Mouse (Mus musculus): Measurements from ENCODE around the gene Commd1. TPM values are rescaled to one million over a fixed set of nuclear protein-coding genes. Genes with fewer than 3 reads are reported as not detected.

The Commd1 gene
- total RNA-seq (2021), result 10 to 100 TPM; 39.0 to 39.2 TPM
- long read RNA-seq, experiment 1, full-length matches to known transcripts, result 34 of 35 reads
- long read RNA-seq, experiment 1, partial matches to known transcripts, result 0 of 35 reads
- long read RNA-seq, experiment 1, other reads (novel, unspliced or antisense), result 1 of 35 reads
- long read RNA-seq, experiment 2, full-length matches to known transcripts, result 28 of 30 reads
- long read RNA-seq, experiment 2, partial matches to known transcripts, result 0 of 30 reads
- long read RNA-seq, experiment 2, other reads (novel, unspliced or antisense), result 2 of 30 reads

DNA sequence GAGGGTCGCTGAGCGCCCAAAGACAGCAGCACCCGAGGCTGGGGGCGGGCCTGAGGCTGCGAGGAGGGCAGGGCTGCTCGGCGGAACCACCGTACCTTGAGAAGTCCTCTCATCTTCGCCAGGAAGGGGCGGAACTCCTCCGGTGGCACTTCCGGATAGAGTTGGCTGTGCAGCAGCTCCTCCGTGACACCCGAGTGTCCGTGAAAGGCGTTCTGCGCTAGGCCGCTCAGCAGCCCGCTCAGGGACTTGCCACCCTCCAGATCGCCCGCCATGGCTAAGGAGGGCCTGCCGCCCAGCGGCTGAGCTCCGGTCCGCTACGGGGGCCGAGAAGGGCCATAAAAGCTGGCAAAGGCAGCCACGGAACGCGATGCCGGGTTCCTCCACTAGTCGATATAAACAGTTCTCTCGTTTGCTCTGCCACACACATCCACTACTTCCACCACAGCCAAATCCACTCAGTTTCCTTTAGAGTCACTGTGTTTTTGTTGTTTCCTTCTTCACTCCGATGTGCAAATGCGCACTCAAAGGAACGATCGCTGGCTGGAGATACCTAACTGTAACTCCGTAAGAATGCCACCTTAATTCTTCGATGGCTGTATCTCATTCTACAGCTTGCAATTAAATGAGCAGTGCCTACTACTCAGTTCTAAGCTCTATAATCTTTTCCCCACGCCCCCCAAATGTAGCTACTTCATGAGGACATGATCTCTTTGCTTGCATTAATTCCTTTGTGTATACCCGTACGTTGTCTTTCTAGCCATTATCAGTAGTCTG lies at the start of gene Commd1, which contains the start of gene Gm28048:
Gene Commd1, minus strand, starts transcription at position 399 of the 774 bp plus-strand sequence.
Gene Gm28048, minus strand, starts transcription at position 107 of the 774 bp plus-strand sequence.
- DNase-seq (ENCODE audit: low spot score in 2 of 2), result peak; percentile 95 to 97
- intact Hi-C loops (cut with DNase I), result no loop called here

DNA sequence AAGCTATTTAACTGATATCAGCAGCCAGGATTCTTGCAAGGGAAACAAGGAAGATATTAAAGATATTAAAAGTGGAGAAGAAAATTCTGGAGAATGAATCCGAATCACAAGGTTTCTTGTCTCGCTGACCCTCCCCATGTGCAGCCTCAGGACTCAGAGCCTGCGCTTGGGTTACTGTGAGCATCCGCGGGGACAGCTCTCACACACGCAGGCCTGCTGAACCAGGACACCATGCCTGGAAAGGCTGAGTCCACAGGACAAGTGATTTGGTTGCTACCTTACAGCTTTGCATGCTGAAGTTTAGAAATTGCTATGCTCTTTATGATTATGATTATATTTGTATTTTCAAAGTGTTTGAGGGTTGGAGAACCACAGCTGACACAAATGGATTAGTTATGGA lies 47.2 kb upstream of the Commd1 start:
- intact Hi-C loops (cut with DNase I), result no loop called here
- no peak for DNase-seq (ENCODE audit: low spot score in 2 of 2)

GRCm38 (mm10) chr11:23028957-23029356 lies 46.8 kb upstream of the Commd1 start:
- intact Hi-C loops (cut with DNase I), result no loop called here

GRCm38 (mm10) chr11:23024169-23024568 lies 42.0 kb upstream of the Commd1 start:
- no peak for DNase-seq (ENCODE audit: low spot score in 2 of 2)
- intact Hi-C loops (cut with DNase I), result no loop called here

More at GRCm38 (mm10) chr11:23028957-23029356, 46.8 kb upstream of the Commd1 start:
- DNase-seq (ENCODE audit: low spot score in 2 of 2), result no peak

DNA sequence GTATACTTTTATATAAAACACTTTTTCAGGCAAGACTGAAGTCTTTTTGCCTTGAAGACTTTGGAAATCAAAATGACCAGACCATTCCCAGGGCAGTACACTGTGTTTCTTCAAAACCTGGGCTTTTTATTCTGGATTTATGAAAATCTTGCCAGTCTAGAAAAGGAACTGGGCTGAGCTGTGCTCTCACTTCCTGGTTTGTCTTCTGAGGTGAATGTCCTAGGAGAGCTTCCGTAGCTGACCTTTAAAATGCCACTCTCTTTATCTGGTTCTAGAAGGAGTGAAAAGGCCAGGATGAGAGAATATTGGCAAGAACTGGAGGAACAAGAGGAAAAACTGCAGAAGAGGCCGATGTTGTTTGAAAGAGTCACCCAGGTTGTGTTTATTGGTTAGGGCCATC lies 41.0 kb upstream of the Commd1 start:
- intact Hi-C loops (cut with DNase I), result no loop called here
- DNase-seq (ENCODE audit: low spot score in 2 of 2), result no peak

GRCm38 (mm10) chr11:23020841-23021240 lies 38.7 kb upstream of the Commd1 start:
- DNase-seq (ENCODE audit: low spot score in 2 of 2), result no peak
- intact Hi-C loops (cut with DNase I), result no loop called here

DNA sequence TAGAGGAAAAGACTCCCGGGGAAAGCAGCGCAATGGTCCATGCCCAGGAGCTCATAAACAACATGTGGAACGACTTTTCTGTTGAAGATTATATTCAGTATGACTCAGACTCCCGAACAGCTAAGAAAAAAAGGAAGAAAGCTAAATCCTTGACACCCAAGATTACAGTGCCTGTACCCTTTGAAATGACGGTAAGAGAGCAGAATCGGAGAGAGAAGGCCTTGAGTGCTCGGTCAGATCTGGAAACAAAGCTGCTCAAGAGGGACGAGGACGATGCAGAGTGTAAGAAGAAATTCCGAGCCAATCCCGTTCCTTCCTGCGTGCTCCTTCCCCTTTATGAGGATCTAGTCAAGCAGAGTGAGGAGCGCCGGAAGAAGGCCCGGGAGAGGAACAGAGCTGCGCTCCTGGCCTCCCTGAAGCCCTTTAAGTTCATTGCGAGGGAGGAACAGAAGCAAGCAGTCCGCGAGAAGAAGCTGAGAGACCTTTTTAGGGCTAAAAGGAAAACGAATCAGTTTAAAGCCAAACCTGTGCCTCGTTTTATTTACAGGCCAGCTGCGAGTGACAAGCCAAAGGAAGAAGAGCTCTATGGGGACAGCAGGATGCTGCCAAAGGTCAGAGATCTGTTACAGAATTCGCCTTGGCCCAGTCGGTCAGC lies 38.1 kb upstream of the Commd1 start:
- intact Hi-C loops (cut with DNase I), result no loop called here
- DNase-seq (ENCODE audit: low spot score in 2 of 2), result no peak

GRCm38 (mm10) chr11:23017943-23018342 lies 35.8 kb upstream of the Commd1 start:
- intact Hi-C loops (cut with DNase I), result no loop called here
- DNase-seq (ENCODE audit: low spot score in 2 of 2), result no peak

- no peak for DNase-seq (ENCODE audit: low spot score in 2 of 2)
- intact Hi-C loops (cut with DNase I), result no loop called here
Observed at GRCm38 (mm10) chr11:23014996-23015395, 32.8 kb upstream of the Commd1 start.

GRCm38 (mm10) chr11:23013580-23014294 lies 31.6 kb upstream of the Commd1 start:
- no peak for DNase-seq (ENCODE audit: low spot score in 2 of 2)
- intact Hi-C loops (cut with DNase I), result no loop called here

- intact Hi-C loops (cut with DNase I), result no loop called here
Observed at GRCm38 (mm10) chr11:23013096-23013495, 30.9 kb upstream of the Commd1 start.

DNA sequence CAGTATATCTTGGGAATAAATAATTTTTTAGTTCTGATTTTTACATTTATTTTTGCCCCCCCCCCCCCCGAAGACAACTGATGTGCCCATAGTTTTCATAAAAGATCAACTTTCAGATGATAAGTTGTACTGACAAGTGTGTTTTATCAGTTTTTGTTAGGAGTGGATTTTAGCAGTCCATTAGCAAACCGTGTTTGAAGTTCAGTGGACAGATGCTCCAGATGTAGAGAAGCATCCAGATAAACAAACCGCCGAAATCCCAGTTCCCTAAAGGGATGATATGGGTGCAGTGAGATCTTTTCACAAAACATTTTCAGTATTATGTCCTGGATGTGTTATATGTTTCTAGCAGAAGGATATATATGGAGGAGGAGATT lies 26.6 kb upstream of the Commd1 start:
- DNase-seq (ENCODE audit: low spot score in 2 of 2), result no peak
- intact Hi-C loops (cut with DNase I), result loop anchor here (2.0 to 5.0 kb wide), 3 partner anchors 58 to 263 kb away; partner anchors contain the start of gene Xpo1

More at GRCm38 (mm10) chr11:23013096-23013495, 30.9 kb upstream of the Commd1 start:
- no peak for DNase-seq (ENCODE audit: low spot score in 2 of 2)

- intact Hi-C loops (cut with DNase I), result loop anchor here (2.0 to 5.0 kb wide), 3 partner anchors 58 to 264 kb away; partner anchors contain the start of gene Xpo1
- peak; percentile 76 to 78 for DNase-seq (ENCODE audit: low spot score in 2 of 2)
Observed at GRCm38 (mm10) chr11:23008181-23008823, 26.1 kb upstream of the Commd1 start.

DNA sequence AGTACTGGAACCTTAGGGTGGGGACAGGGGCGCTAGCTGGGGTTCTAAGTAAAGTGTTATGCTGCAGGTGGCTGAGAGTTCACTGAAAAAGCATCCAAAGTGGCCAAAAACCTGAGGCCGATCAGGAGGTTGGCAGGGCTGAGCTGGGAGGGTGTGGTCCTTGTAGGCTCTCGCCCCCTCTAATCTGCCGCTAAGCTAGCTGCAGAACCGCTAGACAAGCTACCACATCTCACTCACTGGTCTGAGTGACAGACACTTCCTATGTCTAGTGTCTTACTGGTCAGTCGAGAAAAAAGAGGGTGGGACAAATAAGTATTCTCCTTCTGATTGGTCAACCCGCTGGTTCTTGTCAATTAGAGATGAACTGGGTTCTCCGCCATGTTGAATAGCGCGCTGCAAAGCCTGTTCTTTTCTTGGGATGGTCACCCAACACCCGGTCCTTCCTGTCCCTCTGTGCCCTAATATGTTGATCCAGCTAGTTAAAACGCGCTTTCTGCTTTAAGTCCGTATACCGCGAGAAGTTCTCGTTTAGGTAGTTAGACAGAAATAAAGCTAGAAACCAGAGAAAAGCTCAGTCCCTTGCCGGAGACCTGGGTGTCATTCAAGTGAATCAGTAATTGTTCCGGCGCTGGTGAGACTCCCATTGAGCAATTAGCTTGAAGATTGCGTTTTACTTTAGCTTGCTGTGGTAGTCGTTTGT lies 25.4 kb upstream of the Commd1 start, which contains the start of gene Fam161a:
Gene Fam161a, plus strand, starts transcription at position 51 of the 700 bp plus-strand sequence.
- intact Hi-C loops (cut with DNase I), result loop anchor here (2.0 to 5.0 kb wide), 3 partner anchors 59 to 265 kb away; partner anchors contain the start of gene Xpo1
- peak; percentile 86 to 97 for DNase-seq (ENCODE audit: low spot score in 2 of 2)

- no peak for DNase-seq (ENCODE audit: low spot score in 2 of 2)
- intact Hi-C loops (cut with DNase I), result loop anchor here (5.0 kb wide), 2 partner anchors 250 to 265 kb away; partner anchors contain the start of gene Xpo1
Observed at GRCm38 (mm10) chr11:23007166-23007480, 24.9 kb upstream of the Commd1 start.

DNA sequence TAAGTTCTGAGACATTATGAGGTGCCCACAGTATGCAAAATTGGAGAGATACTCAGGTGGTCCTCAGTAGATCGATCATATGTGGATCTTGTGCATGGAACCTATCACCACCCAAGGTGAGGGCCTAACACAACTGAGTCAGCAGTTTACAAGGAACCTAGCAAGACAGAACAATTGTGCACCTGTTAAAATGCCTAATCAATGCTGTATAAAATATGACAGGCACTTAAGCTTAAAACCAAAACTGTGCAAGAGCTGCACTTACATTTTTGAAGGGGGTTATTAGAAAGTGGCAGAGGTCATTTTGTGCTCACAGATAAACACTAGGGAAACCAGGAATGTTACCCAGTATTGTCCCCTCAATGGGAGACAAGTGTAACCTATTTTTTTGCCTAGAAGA lies 23.1 kb upstream of the Commd1 start:
- no peak for DNase-seq (ENCODE audit: low spot score in 2 of 2)
- intact Hi-C loops (cut with DNase I), result loop anchor here (5.0 kb wide), 2 partner anchors 252 to 267 kb away; partner anchors contain the start of gene Xpo1

- DNase-seq (ENCODE audit: low spot score in 2 of 2), result no peak
- intact Hi-C loops (cut with DNase I), result no loop called here
Observed at GRCm38 (mm10) chr11:22998308-22998707, 16.1 kb upstream of the Commd1 start.

- intact Hi-C loops (cut with DNase I), result no loop called here
- DNase-seq (ENCODE audit: low spot score in 2 of 2), result no peak
Observed at GRCm38 (mm10) chr11:22995461-22995860, 13.3 kb upstream of the Commd1 start.
